Mouse (Mus musculus): ENCODE measurements around the gene Drap1.

DNA sequence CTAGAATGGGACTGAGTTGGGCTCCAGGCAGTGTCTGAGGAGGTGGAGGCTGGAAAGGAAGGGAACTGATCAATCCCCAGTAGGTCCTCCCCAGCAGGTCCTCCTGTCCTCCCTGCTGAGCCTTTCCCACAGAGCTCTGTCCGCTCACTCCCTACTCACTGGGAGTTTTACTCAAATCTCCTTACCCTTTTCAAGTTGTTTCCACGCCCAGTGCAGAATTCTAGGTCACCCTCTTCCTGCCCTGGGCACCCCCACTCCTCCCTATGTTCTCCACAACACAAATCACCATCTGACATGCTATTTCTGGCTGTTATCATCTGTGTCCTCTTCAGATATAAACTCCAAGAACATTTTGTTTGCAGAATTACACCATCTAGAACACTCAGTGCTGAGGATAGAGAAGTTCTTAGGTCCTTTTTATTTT, 10.2 kb downstream of the Drap1 start:
- TF ChIP-seq CTCF (IDR thresholded peaks at IDR 0.05; ENCODE audit: low read depth, low read length) (no peak), POLR2A (IDR thresholded peaks at IDR 0.05; ENCODE audit: insufficient read depth, low read length) (no peak), EP300 (IDR thresholded peaks at IDR 0.05; ENCODE audit: insufficient read depth, low read depth, low read length) (no peak)
